Mouse (Mus musculus): ENCODE measurements around the gene Kdelr1. TPM values are rescaled to one million over a fixed set of nuclear protein-coding genes. Genes with fewer than 3 reads are reported as not detected.

Gene Kdelr1
- polyA plus RNA-seq (2015; fragmentation: Nextera tagmentation; extraction: Ambion mirVana), result 24.3 and 27.4 TPM in 2 replicates

DNA sequence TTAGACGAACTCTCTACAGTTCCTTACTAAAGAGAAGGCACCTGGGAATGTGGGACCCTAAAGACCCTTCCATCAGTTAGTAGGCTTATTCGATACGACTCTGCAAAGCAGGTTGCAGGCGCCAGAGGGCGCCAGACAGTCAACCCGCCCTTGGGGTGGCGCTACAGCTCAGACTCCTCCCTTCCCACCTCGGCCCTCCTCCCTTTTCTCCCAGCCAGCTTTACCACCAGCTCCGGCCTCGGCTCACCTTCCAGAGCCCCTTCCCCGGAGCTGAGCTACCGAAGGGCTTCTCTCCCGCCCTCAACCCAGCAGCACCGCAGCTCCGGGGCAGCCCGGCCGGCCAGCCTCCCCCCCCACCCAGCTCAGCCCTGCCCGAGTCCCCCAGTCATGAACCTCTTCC lies at the start of gene Kdelr1:
Kdelr1 (plus strand) TSS at position 149 of the 400 bp plus-strand sequence.

DNA sequence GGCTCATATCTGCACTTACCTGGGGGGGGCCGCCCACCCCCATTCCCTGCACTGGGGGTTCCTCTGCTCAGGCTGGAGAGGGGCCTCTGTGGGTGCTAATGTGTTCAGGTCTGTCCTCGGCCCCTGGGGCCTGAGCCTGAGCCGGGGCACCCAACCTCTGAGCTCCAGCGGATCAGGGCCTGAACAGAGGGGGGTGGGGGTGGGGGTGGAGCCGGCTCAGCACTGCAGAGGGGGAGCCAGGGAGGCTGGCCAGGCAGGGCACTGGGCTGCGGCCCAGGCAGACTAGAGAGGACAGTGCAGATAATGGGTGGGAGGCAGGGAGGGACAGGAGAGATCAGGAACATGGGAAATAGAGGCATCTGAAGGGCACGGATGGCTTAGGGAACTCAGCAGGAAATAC lies 48.0 kb upstream of the Kdelr1 start, which contains the start of gene Kcnj14:
Kcnj14 (minus strand) TSS at position 185 of the 400 bp plus-strand sequence.

DNA sequence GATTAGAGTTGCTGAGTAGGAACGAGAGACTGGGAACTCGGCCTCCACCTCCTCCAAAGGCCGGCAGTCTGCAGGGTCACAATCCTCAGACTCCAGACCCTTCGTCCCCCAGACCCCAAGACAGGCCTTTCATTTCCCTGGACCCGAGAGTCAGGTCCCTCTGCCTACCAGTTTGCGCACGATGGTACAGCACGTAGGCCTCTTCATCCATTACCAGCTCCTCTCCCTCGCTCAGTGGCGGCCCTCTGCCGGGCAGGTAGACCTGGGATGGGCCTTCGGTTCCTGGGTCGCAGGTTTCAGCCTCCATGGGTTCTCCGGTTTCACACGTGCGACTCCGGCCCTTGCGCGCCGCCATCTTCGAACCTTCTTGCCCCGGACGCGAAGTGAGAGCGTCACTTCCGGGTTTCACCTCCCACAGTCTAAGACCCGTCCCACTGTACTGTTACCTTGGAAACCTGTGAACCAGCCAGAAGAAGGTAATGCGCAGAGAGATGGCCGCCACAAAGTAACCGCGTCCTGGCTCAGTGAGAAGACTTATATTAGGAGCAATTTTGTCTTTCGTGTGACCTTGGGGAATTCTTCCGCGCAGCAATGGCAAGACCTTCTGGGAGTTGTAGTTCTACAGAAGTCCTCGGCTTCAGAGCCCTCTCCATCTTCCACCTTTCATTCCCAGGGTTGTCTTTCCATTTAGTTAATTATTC lies 42.0 kb upstream of the Kdelr1 start, which contains the start of gene Grwd1:
Grwd1 (minus strand) TSS at position 518 of the 701 bp plus-strand sequence.

DNA sequence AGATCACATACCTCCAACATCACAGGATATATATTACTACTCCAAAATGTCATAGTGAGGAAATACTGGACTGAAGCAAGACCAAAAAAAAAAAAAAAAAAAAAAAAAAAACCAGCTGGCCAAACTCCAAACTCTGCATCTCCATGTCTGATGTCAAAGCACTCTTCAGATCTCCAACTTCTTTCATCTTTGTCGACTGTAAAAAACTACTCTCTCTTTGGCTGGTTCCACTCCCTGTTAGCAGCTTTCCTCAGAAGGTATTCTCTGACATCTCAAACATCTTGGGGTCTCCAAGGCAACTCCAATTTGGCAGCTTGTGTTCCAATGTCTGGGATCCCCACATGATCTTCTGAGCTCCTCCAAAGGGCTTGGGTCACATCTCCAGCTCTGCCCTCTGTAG lies 5.7 kb downstream of the Kdelr1 start, which contains the start of gene Grin2d:
Grin2d (minus strand) TSS at position 101 of the 400 bp plus-strand sequence.

DNA sequence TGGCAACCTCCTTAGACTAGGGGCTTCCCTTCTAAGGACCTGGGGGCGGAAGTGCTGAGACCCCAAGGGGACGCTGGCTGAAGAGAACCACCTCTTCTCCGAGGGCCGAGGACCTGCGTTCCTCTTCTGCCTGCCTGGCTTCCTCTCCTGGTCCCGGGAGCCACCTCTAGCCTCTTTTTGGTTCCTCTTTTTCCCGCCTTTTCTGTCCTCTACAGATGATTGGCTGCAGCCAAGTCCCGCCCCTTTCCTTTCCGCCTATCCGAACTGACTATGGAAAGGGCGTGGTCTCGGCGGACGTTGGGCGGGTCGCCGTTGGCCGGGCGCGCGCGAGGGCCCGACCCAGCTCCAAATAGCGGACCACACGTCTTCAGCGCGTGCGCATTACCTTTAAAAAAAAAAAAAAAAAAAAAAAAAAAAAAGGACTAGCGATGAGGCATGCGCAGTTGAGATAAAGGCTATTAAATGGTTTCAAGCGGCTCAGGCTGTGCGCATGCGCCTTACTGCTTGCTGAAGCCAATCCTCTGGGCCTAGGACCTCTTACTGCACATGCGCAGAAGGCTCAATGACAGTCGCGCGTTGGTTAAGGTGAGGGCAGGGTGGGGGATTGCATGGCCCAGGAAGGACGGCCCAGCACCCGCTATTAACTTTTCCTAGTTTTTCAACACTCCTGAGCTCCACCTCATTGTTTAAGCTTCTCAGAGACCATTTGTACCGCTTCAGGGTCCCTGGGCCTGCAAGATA lies 24.1 kb downstream of the Kdelr1 start, which contains the start of the genes Syngr4 and Tmem143:
Syngr4 (minus strand) TSS at position 198 of the 741 bp plus-strand sequence.
Tmem143 (plus strand) TSS at position 425 of the 741 bp plus-strand sequence.

DNA sequence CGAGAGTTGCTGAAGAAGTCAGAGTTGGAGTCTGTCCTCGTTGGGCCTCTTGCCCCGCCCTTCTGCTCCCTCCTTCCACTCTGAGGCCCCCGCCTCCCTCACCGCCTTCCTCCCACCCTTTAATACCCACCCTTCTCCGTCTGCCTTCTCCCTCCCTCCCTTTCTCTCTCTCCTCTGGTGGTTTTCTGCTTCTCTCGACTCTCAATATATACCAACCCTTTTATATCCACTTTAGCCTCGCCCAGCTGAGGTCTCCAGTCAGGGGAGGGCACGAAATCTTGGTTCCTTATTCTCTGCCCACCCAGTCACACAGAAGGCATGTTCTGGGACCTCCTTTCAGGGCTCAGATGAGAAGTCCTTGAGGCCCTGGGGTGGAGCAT lies 48.7 kb downstream of the Kdelr1 start, which contains the start of gene Emp3:
Emp3 (minus strand) TSS at position 163 of the 380 bp plus-strand sequence.

DNA sequence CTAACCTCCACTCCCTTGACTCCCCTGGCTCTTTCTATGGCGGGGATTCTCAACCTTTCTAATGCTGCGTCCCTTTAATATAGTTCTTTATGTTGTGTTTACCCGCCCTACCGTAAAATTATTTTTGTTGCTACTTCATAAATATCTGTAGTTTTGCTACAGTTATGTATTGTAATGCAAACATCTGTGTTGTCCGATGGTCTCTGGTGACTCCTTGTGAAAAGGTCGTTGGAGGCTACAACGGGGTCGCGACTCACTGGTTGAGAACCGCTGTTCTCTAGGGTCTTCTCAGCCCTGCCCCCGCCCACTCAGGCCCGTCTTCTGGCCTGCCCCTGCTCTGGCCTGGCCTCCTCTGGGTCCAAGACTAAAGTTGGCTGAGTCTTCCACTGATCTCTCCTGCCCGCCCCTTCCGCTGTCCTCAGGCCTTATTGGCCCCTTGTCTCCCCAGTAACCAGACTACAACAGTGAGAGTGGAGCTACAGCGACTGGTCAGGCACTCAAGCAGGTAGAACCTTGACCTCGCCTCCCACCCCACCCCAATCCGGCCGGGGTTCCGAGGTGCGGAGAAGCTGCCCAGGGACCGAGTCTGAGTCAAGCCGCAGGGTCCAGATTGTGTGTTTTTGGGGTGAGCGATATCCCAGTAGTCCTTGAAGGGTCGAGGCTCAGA lies 51.3 kb downstream of the Kdelr1 start, which contains the start of gene Ccdc114:
Ccdc114 (plus strand) TSS at position 311 of the 667 bp plus-strand sequence.

Other genes with a start within 250 kb of the Kdelr1 start
- 7.4 and 9.0 TPM in 2 replicates for gene Rasip1, start 245.3 kb upstream of the Kdelr1 start, polyA plus RNA-seq (2015; fragmentation: Nextera tagmentation; extraction: Ambion mirVana)
- gene Mamstr, start 232.8 kb upstream of the Kdelr1 start, polyA plus RNA-seq (2015; fragmentation: Nextera tagmentation; extraction: Ambion mirVana), result 2.5 and 3.1 TPM in 2 replicates
- 0.10 and 0.32 TPM in 2 replicates for gene Fut2, start 206.4 kb upstream of the Kdelr1 start, polyA plus RNA-seq (2015; fragmentation: Nextera tagmentation; extraction: Ambion mirVana)
- gene Ntn5, start 188.8 kb upstream of the Kdelr1 start, polyA plus RNA-seq (2015; fragmentation: Nextera tagmentation; extraction: Ambion mirVana), result not detected in 2 replicates
- 0.10 TPM in 1 of 2 replicates, not detected in the other for gene Sec1, start 178.4 kb upstream of the Kdelr1 start, polyA plus RNA-seq (2015; fragmentation: Nextera tagmentation; extraction: Ambion mirVana)
- gene Car11, start 172.9 kb upstream of the Kdelr1 start, polyA plus RNA-seq (2015; fragmentation: Nextera tagmentation; extraction: Ambion mirVana), result 0.72 and 1.8 TPM in 2 replicates
- gene Dbp, start 167.7 kb upstream of the Kdelr1 start, polyA plus RNA-seq (2015; fragmentation: Nextera tagmentation; extraction: Ambion mirVana), result 2.1 and 2.9 TPM in 2 replicates
- 888 and 898 TPM in 2 replicates for gene Rpl18, start 157.3 kb upstream of the Kdelr1 start, polyA plus RNA-seq (2015; fragmentation: Nextera tagmentation; extraction: Ambion mirVana)
- 9.7 and 11.7 TPM in 2 replicates for gene Sphk2, start 154.8 kb upstream of the Kdelr1 start, polyA plus RNA-seq (2015; fragmentation: Nextera tagmentation; extraction: Ambion mirVana)
- 0.29 and 0.65 TPM in 2 replicates for gene Fam83e, start 151.6 kb upstream of the Kdelr1 start, polyA plus RNA-seq (2015; fragmentation: Nextera tagmentation; extraction: Ambion mirVana)
- gene Spaca4, start 147.0 kb upstream of the Kdelr1 start, polyA plus RNA-seq (2015; fragmentation: Nextera tagmentation; extraction: Ambion mirVana), result not detected in 2 replicates
- 0.24 TPM in 1 of 2 replicates, not detected in the other for gene Lmtk3, start 89.0 kb upstream of the Kdelr1 start, polyA plus RNA-seq (2015; fragmentation: Nextera tagmentation; extraction: Ambion mirVana)
- gene Sult2b1, start 88.1 kb upstream of the Kdelr1 start, polyA plus RNA-seq (2015; fragmentation: Nextera tagmentation; extraction: Ambion mirVana), result 0.42 and 0.79 TPM in 2 replicates
- gene Cyth2, start 58.2 kb upstream of the Kdelr1 start, polyA plus RNA-seq (2015; fragmentation: Nextera tagmentation; extraction: Ambion mirVana), result 36.4 and 37.5 TPM in 2 replicates
- gene Kcnj14, start 48.0 kb upstream of the Kdelr1 start, polyA plus RNA-seq (2015; fragmentation: Nextera tagmentation; extraction: Ambion mirVana), result 0.18 and 0.21 TPM in 2 replicates
- 30.0 and 31.3 TPM in 2 replicates for gene Grwd1, start 41.8 kb upstream of the Kdelr1 start, polyA plus RNA-seq (2015; fragmentation: Nextera tagmentation; extraction: Ambion mirVana)
- 0.19 and 0.33 TPM in 2 replicates for gene Grin2d, start 5.6 kb downstream of the Kdelr1 start, polyA plus RNA-seq (2015; fragmentation: Nextera tagmentation; extraction: Ambion mirVana)
- 1.4 and 1.5 TPM in 2 replicates for gene Syngr4, start 23.9 kb downstream of the Kdelr1 start, polyA plus RNA-seq (2015; fragmentation: Nextera tagmentation; extraction: Ambion mirVana)
- 3.2 and 4.1 TPM in 2 replicates for gene Tmem143, start 24.2 kb downstream of the Kdelr1 start, polyA plus RNA-seq (2015; fragmentation: Nextera tagmentation; extraction: Ambion mirVana)
- gene Emp3, start 48.6 kb downstream of the Kdelr1 start, polyA plus RNA-seq (2015; fragmentation: Nextera tagmentation; extraction: Ambion mirVana), result 170 and 224 TPM in 2 replicates
- gene Ccdc114, start 51.3 kb downstream of the Kdelr1 start, polyA plus RNA-seq (2015; fragmentation: Nextera tagmentation; extraction: Ambion mirVana), result 2.6 and 4.1 TPM in 2 replicates
- gene Abcc6, start 157.5 kb downstream of the Kdelr1 start, polyA plus RNA-seq (2015; fragmentation: Nextera tagmentation; extraction: Ambion mirVana), result 0.02 and 0.05 TPM in 2 replicates
- gene Nomo1, start 160.9 kb downstream of the Kdelr1 start, polyA plus RNA-seq (2015; fragmentation: Nextera tagmentation; extraction: Ambion mirVana), result 18.8 and 21.1 TPM in 2 replicates
- not detected in 2 replicates for gene Kcnj11, start 228.0 kb downstream of the Kdelr1 start, polyA plus RNA-seq (2015; fragmentation: Nextera tagmentation; extraction: Ambion mirVana)